Mouse (Mus musculus): Measurements from ENCODE around the gene Rbbp4.

DNA sequence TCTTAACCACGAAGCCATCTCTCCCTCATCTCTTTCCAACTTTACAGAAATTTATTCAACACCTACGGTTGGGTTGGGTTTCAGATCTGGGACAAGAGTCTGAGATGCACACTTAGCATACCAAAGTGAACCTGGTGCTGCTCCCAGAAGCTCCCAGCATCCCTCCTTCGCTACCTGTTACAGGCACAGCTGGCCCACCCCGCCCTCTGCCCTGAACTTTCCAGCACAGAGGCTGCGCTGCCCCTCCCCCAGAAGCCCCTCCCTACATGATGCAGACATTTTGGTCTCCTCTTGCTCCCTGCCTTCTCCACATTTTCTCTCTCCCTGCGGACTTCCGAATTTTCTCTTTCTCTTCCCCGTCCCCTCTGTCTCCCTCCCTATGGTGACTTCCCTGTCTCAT is 46.0 kb upstream of the Rbbp4 start:
- no peak for TF ChIP-seq POLR2A (IDR thresholded peaks at IDR 0.05; ENCODE audit: low read depth, low read length)
- no peak for TF ChIP-seq CTCF (IDR thresholded peaks at IDR 0.05; ENCODE audit: extremely low read depth, insufficient read depth, insufficient read length, insufficient replicate concordance)
